Mouse (Mus musculus) forebrain, embryonic 13.5 days (tissue): ENCODE data around the gene Ms4a12. TPM values are rescaled to one million over a fixed set of nuclear protein-coding genes. Genes with fewer than 3 reads are reported as not detected.
"Not testable (repeated sequence)": the region's sequence is repeated elsewhere in the genome, so short reads cannot be mapped to it uniquely, and the experiment has no call there.

Source experiments
- ATAC-seq: fragments of 200-750 bp; cut with Nextera tagmentation; 2 replicates; pipeline ENCODE4 v1.8.0; 2017
- H3K27ac ChIP-seq: fragments of 300-500 bp; sonication (generic); 2 replicates; pipeline ENCODE4 v1.5.1; 2015; ENCODE audit warnings: inconsistent platforms, mild to moderate bottlenecking, moderate library complexity
- H3K27me3 ChIP-seq: fragments of 300-500 bp; sonication (generic); 2 replicates; pipeline ENCODE4 v1.6.1; 2015; ENCODE audit warnings: mild to moderate bottlenecking, inconsistent platforms
- H3K36me3 ChIP-seq: fragments of 300-500 bp; sonication (generic); 2 replicates; pipeline ENCODE4 v1.6.1; 2015; ENCODE audit warnings: mild to moderate bottlenecking, inconsistent platforms; ENCODE audit not compliant: poor library complexity, severe bottlenecking
- H3K4me1 ChIP-seq: fragments of 300-500 bp; sonication (generic); 2 replicates; pipeline ENCODE4 v1.6.1; 2015; ENCODE audit warnings: inconsistent platforms
- H3K4me2 ChIP-seq: fragments of 300-500 bp; sonication (generic); 2 replicates; pipeline ENCODE4 v1.6.1; 2015; ENCODE audit warnings: inconsistent platforms, mild to moderate bottlenecking, moderate library complexity
- H3K4me3 ChIP-seq: fragments of 300-500 bp; sonication (generic); 2 replicates; pipeline ENCODE4 v1.5.1; 2015; ENCODE audit warnings: mild to moderate bottlenecking, inconsistent platforms
- H3K9ac ChIP-seq: fragments of 300-500 bp; sonication (generic); 2 replicates; pipeline ENCODE4 v1.6.1; 2015; ENCODE audit warnings: mild to moderate bottlenecking, inconsistent platforms
- H3K9me3 ChIP-seq: fragments of 300-500 bp; sonication (generic); replicated peaks from 2 replicates; pipeline ENCODE4 v1.6.1; 2016; ENCODE audit warnings: inconsistent platforms
- WGBS: fragments of 180-500 bp; shearing (Covaris S2); methylation state at CpG from one replicate; pipeline ENCODE4 v1.1.7; 2015; 5-methylcytosine and 5-hydroxymethylcytosine counted together
- polyA plus RNA-seq: library from polyadenylated mRNA; unstranded; fragments of >200 nt; fragmentation: Nextera tagmentation; extraction: Ambion mirVana; gene quantifications from 2 replicates; pipeline ENCODE4 v1.2.1, GENCODE M21; 2015

The Ms4a12 gene
- not detected in 2 replicates for polyA plus RNA-seq

GRCm38 (mm10) chr19:11232348-11232747, at the start of gene Ms4a12:
TSS of gene Ms4a12 (minus strand) at chr19:11232448.
- ATAC-seq: no peak
- Histone ChIP-seq H3K4me2 (no peak within 1 kb of the TSS), H3K9me3 (no peaks in the 10 kb centered on the region), H3K9ac (no peak within 1 kb of the TSS), H3K27ac (no peak within 1 kb of the TSS), H3K4me1 (no peaks in the 10 kb centered on the region), H3K27me3 (no peaks in the 10 kb centered on the region), H3K36me3 (no peaks in the 10 kb centered on the region), H3K4me3 (no peak within 1 kb of the TSS)
- WGBS: 73% methylated on average over 5 of the region's 5 CpGs

GRCm38 (mm10) chr19:11280223-11280622, 48.0 kb upstream of the Ms4a12 start:
- WGBS: 88% methylated on average over 3 of the region's 3 CpGs

GRCm38 (mm10) chr19:11276431-11276830, 44.2 kb upstream of the Ms4a12 start:
- WGBS: 75% methylated on average over 5 of the region's 5 CpGs
- Histone ChIP-seq H3K27ac (no peak overlapping the region), H3K27me3 (no peaks in the 10 kb centered on the region), H3K9ac (no peak overlapping the region), H3K4me1 (no peaks in the 10 kb centered on the region), H3K9me3 (no peaks in the 10 kb centered on the region), H3K4me2 (no peak overlapping the region), H3K36me3 (no peaks in the 10 kb centered on the region), H3K4me3 (no peak overlapping the region)
- no peak for ATAC-seq

More at GRCm38 (mm10) chr19:11280223-11280622, 48.0 kb upstream of the Ms4a12 start:
- no peak overlapping the region for H3K4me2 ChIP-seq
- no peaks in the 10 kb centered on the region for H3K4me1 ChIP-seq
- H3K36me3 ChIP-seq: no peaks in the 10 kb centered on the region
- no peak overlapping the region for H3K4me3 ChIP-seq
- H3K9ac ChIP-seq: no peak overlapping the region
- H3K27ac ChIP-seq: no peak overlapping the region
- no peaks in the 10 kb centered on the region for H3K27me3 ChIP-seq
- ATAC-seq: no peak
- H3K9me3 ChIP-seq: no peaks in the 10 kb centered on the region

DNA sequence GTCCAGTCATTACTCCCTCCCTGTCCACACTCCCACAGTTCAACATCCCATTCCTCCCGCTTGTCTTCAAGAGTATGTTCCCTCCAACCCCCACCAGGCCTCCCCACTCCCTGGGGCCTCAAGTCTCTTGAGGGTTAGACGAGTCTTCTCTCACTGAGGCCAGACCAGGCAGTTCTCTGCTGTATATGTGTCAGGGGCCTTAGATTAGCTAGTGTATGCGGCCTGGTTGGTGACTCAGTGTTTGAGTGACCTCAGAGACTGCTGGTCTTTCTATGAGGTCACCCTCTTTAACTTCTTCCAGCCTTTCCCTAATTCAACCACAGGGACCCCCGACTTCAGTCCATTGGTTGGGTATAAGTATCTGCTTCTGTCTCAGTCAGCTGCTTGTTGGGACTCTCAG, 34.7 kb upstream of the Ms4a12 start:
- WGBS: 87% methylated on average over 4 of the region's 4 CpGs
- H3K9ac ChIP-seq: no peak overlapping the region
- no peaks in the 10 kb centered on the region for H3K27me3 ChIP-seq
- no peaks in the 10 kb centered on the region for H3K9me3 ChIP-seq
- no peaks in the 10 kb centered on the region for H3K36me3 ChIP-seq
- no peak overlapping the region for H3K4me3 ChIP-seq
- ATAC-seq: no peak
- no peak overlapping the region for H3K27ac ChIP-seq
- H3K4me1 ChIP-seq: no peaks in the 10 kb centered on the region
- H3K4me2 ChIP-seq: no peak overlapping the region

DNA sequence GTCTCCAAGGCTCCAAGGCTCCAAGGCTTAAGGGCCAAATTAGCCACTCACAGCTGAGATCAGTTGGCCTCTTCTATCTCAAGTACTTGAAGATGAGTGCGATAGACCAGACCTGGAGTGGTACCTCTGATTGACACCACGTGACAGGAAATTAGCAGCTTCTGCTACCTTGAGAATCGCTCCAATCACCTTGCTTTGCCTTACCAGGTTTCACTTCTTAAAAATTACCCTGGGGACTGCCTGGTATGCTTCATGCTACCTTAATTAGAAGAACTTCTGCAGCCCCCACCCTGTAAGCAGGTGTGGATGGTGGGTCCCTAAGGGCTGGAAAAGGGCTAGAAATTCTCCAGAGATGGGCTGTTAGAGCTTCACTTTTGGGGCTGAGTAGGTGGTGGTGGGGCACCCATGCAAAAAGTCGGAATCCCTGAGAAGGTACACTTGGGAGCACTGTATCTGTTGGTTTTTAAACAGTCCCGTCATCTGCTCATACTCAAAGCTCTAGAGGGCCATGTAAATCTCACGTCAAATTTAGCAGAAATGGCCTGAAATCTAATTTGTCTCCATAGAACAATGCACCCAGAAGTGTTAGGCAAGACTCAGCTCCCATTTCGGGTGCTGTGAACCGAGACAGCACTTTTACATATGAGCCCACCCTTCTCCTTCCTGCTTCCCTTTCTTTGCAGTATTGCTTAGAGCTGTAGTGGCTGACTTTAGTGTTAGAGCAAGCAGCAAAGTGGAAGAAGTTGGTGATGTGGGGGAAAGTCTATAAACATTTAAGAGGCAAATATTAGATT, 34.0 kb upstream of the Ms4a12 start, which contains the start of gene Ms4a1:
TSS of gene Ms4a1 (minus strand) at position 190 of the 794 bp plus-strand sequence.
- H3K4me2 ChIP-seq: no peak within 1 kb of the TSS
- 87% methylated on average over 8 of the region's 8 CpGs for WGBS
- no peaks in the 10 kb centered on the region for H3K9me3 ChIP-seq
- H3K4me3 ChIP-seq: no peak within 1 kb of the TSS
- no peak for ATAC-seq
- no peaks in the 10 kb centered on the region for H3K27me3 ChIP-seq
- H3K36me3 ChIP-seq: no peaks in the 10 kb centered on the region
- no peak within 1 kb of the TSS for H3K9ac ChIP-seq
- H3K27ac ChIP-seq: no peak within 1 kb of the TSS
- no peaks in the 10 kb centered on the region for H3K4me1 ChIP-seq

DNA sequence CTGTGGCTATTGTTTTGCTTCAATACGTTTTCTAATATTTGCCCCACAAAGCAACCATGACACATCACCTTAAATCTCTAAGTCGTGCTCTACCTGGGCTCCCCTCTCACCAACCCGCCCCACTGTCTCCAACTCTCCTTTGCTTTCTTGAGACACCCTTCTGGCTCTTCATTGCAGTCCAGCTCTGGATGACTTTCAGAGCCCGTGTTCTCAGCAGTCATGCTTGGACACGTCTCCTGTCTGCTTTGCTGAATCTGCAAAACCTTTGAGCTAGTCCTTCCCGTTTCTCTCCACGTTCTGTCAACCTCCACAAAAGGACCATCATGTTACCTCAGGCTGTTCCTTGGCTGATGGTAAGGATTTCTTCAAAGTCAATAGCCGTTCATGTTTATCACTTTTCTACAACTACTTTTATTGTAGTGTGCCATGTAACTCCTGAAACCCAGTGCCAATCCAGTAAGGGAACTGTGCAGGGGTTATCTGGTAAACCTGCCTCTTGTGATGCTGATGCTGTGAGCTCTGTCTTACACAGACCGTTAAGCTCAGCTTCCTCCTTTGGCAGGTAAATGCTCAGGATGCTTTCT, 32.4 kb upstream of the Ms4a12 start:
- no peak overlapping the region for H3K9ac ChIP-seq
- H3K9me3 ChIP-seq: no peaks in the 10 kb centered on the region
- ATAC-seq: no peak
- WGBS: 87% methylated on average over 9 of the region's 9 CpGs
- H3K4me1 ChIP-seq: no peaks in the 10 kb centered on the region
- H3K4me2 ChIP-seq: no peak overlapping the region
- H3K27me3 ChIP-seq: no peaks in the 10 kb centered on the region
- H3K27ac ChIP-seq: no peak overlapping the region
- H3K4me3 ChIP-seq: no peak overlapping the region
- no peaks in the 10 kb centered on the region for H3K36me3 ChIP-seq

GRCm38 (mm10) chr19:11263549-11263948, 31.3 kb upstream of the Ms4a12 start:
- 85% methylated on average over 3 of the region's 3 CpGs for WGBS
- H3K36me3 ChIP-seq: no peaks in the 10 kb centered on the region

DNA sequence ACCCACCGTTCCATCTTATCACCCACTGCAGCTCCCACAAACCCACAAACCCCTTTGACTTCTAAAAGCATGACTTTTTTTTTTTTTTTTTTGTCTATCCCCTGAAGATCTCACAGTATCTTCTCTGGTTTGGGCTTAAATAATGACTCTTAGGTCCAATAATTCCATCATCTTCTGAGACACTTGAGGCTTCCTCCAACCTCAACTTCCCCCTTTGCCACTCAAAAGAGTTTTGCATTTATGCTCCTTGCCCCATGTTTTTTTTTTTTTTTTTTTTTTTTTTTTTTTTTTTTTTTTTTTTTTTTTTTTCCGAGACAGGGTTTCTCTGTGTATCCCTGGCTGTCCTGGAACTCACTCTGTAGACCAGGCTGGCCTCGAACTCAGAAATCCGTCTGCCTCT, 30.7 kb upstream of the Ms4a12 start:
- 74% methylated on average over 4 of the region's 4 CpGs for WGBS
- not testable (repeated sequence) for ATAC-seq, H3K36me3 ChIP-seq, H3K4me2 ChIP-seq, H3K4me1 ChIP-seq, H3K4me3 ChIP-seq, H3K9me3 ChIP-seq, H3K27me3 ChIP-seq, H3K9ac ChIP-seq, H3K27ac ChIP-seq

More at GRCm38 (mm10) chr19:11263549-11263948, 31.3 kb upstream of the Ms4a12 start:
- H3K4me1 ChIP-seq: no peaks in the 10 kb centered on the region
- no peak overlapping the region for H3K4me2 ChIP-seq
- no peaks in the 10 kb centered on the region for H3K27me3 ChIP-seq
- H3K27ac ChIP-seq: no peak overlapping the region
- no peak for ATAC-seq
- no peak overlapping the region for H3K9ac ChIP-seq
- H3K9me3 ChIP-seq: no peaks in the 10 kb centered on the region
- no peak overlapping the region for H3K4me3 ChIP-seq

DNA sequence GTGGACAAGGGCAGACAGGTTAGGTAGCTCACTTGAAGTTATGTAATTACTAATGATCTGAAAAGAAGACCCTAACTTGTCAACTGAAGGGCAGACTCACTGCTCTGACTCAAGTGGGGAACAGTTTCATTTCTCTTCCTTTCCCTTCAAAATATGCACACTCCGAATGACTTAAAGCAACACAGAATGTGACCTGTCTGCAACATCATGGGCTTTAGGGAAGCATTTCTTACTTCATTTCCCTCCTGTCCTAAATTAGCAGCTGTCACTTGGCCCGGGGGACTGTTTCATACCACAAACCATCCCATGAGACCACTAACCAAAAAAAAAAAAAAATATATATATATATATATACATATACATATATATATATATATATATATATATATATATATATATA, 29.3 kb upstream of the Ms4a12 start:
- WGBS: 94% methylated on average over 2 of the region's 2 CpGs
- Histone ChIP-seq H3K4me1 (no peaks in the 10 kb centered on the region), H3K27ac (no peak overlapping the region), H3K4me2 (no peak overlapping the region), H3K4me3 (no peak overlapping the region), H3K27me3 (no peaks in the 10 kb centered on the region), H3K9ac (no peak overlapping the region), H3K36me3 (no peaks in the 10 kb centered on the region), H3K9me3 (no peaks in the 10 kb centered on the region)
- no peak for ATAC-seq

DNA sequence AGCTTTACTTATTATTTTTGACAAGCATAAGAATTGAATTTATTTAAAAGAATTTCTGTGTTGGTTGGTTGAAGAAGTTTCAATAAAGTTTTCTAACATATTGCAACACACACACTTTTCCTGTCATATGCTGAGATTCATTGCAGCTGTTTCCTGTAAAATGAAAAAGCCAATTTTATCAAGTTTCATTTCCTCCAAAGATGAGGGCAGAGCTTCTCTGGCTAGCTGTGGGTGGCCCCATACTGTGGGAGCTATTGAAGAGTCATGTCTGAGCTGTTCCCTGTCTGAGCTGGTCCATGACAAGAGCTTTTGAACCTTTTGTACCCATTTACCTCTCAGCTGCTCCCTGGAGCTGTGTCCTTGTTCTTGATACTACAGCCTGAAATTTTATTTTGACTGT, 12.0 kb upstream of the Ms4a12 start:
- H3K27ac ChIP-seq: no peak overlapping the region
- H3K36me3 ChIP-seq: no peaks in the 10 kb centered on the region
- no peak overlapping the region for H3K4me3 ChIP-seq
- H3K4me2 ChIP-seq: no peak overlapping the region
- no peaks in the 10 kb centered on the region for H3K9me3 ChIP-seq
- no peak for ATAC-seq
- no peaks in the 10 kb centered on the region for H3K4me1 ChIP-seq
- H3K9ac ChIP-seq: no peak overlapping the region
- no peaks in the 10 kb centered on the region for H3K27me3 ChIP-seq

DNA sequence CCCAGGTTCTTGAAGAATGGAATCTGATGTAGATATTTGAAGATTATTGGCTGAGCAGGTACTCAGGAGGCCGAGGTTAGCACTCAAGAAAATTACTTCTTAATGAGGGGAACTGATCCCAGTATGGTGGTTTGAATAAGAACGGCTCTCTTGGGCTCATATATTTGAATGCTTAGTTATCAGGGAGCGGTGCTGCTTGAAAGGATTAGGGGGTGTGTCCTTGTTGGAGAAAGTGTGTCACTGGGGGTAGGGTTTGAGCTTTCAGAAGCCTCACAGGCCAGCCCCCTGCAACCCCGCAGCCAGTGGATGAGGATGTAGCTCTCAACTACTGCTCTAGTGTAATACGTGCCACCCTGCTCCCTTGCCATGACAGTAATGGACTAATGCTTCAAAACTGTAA, 10.3 kb upstream of the Ms4a12 start:
- H3K9ac ChIP-seq: no peak overlapping the region
- ATAC-seq: no peak
- WGBS: 47% methylated on average over 5 of the region's 5 CpGs

GRCm38 (mm10) chr19:11235820-11236219, 3.6 kb upstream of the Ms4a12 start:
- no peak overlapping the region for H3K4me3 ChIP-seq

More for the DNA sequence above, 10.3 kb upstream of the Ms4a12 start:
- Histone ChIP-seq H3K27me3 (no peaks in the 10 kb centered on the region), H3K4me3 (no peak overlapping the region), H3K27ac (no peak overlapping the region), H3K4me1 (no peaks in the 10 kb centered on the region), H3K4me2 (no peak overlapping the region), H3K9me3 (no peaks in the 10 kb centered on the region), H3K36me3 (no peaks in the 10 kb centered on the region)

More at GRCm38 (mm10) chr19:11235820-11236219, 3.6 kb upstream of the Ms4a12 start:
- Histone ChIP-seq H3K4me2 (no peak overlapping the region), H3K4me1 (no peaks in the 10 kb centered on the region), H3K9me3 (no peaks in the 10 kb centered on the region), H3K9ac (no peak overlapping the region), H3K27me3 (no peaks in the 10 kb centered on the region), H3K27ac (no peak overlapping the region), H3K36me3 (no peaks in the 10 kb centered on the region)
- no peak for ATAC-seq
